Mouse (Mus musculus) olfactory bulb, adult 2 months (tissue): ENCODE measurements around the gene Mei4.

ENCODE experiments used
- CTCF ChIP-seq: fragments of 200-500 bp; IDR thresholded peaks from 2 replicates; pipeline ENCODE4 v1.5.1; 2012; ENCODE audit warnings: low read depth, mild to moderate bottlenecking, low read length, moderate library complexity; ENCODE audit not compliant: insufficient read depth
- POLR2A ChIP-seq: fragments of 200-500 bp; IDR thresholded peaks from 2 replicates; pipeline ENCODE4 v1.6.1; 2012; ENCODE audit warnings: mild to moderate bottlenecking, low read depth, low read length, moderate library complexity; ENCODE audit not compliant: insufficient read depth

- TF ChIP-seq CTCF (no peak), POLR2A (no peak)
These were observed 77.1 kb downstream of the Mei4 start for GRCm38 (mm10) chr9:81940533-81940932.
